Mouse (Mus musculus) adrenal gland (tissue): Measurements from ENCODE around the gene Cntnap5a.
"Not testable (repeated sequence)": the region's sequence is repeated elsewhere in the genome, so short reads cannot be mapped to it uniquely, and the experiment has no call there.

ENCODE experiments used
- intact Hi-C: fragments of 180-260 bp; cut with DNase I; formaldehyde crosslinking; loops from one replicate; pipeline ENCODE4 v1.15.1; 2025

Gene Cntnap5a

DNA sequence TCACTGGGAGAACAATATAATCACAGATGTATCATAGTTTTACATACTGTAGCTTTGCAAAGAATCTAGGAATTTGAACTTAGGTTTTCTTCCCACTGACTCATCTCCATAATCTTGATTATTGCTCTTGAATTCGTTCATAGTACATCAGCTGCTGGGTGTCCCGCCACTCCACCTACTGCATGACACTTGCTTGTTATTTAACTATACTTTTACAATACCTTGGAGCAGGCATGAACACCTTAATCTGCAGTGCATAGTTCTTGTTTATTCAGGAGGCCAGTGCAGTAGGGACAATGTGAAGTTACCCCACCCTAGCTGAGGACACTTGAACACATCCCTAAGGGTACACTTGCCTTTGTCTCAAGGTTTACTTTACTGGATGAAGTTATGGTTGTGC lies 352.3 kb downstream of the Cntnap5a start:
- intact Hi-C loops = no loop called here

DNA sequence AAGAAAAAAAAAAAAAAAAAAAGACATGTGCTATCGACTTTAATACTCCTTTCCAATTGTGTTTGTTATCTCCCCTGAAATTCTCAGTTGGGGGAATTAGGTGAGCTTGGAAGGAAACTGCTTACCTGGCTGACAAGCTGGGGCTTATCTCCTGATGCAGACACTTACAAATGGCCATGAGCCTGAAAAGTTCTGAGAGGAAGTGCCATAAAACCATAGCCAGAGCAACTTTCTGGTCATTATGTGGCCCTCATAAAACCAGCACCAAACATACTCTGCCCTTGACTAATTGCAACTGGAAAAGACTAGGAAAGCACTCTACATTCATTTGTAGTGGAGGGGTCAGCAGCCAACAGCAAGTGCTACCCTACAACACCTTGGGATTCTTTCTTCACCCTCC lies 359.5 kb downstream of the Cntnap5a start:
- intact Hi-C loops = no loop called here

DNA sequence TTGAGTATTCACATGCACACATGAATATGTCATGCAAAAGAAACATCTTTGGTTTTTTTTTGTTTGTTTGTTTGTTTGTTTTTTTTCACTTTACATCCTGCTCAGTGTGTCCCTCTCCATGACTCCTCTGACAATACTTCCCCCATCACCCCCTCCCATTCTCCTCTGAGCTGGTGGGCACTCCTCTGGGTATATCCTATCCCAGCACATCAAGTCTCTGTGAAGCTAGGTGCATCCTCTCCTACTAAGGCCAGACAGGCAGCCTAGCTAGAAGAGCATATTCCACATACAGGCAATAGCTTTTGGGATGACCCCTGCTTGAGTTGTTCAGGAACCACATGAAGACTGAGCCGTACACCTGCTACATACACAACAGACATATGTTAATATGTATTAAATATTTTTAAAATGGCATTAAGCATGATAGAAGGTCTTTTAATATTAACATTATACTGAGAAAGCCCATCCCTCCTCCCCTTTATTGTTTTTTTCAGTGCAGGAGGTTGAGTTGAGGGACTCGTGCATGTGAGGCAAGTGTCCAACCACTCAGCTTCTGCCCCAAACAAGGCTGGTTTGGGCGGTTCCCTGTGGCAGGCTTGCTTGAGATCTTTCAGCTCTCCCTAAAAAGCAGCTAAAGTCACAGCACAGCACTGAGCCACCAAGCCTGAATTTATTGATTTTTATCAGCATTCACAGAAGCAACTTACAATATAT lies 422.6 kb downstream of the Cntnap5a start:
- intact Hi-C loops = no loop called here

GRCm38 (mm10) chr1:116107724-116108058 lies 423.1 kb downstream of the Cntnap5a start:
- intact Hi-C loops = no loop called here

GRCm38 (mm10) chr1:116108381-116108780 lies 423.8 kb downstream of the Cntnap5a start:
- intact Hi-C loops = no loop called here

GRCm38 (mm10) chr1:116125767-116126166 lies 441.2 kb downstream of the Cntnap5a start:
- intact Hi-C loops = no loop called here

DNA sequence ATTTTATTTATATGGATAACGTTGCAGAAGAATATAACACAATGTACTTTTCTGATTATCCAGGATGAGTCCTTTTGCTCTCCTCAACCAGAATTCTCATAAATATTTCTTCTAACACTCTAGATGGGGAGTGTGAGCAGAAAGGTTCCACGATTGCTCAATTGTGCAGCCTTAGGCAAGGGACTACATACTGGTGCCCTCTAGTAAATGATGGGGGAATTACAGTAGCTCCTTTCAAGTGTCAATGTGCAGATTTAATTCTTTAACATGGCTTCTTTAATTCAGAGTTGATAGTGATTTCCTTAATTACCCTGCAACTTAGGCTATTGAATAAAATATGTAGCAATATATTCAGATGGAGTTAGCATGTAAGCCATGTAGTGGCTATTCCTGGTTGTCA lies 442.5 kb downstream of the Cntnap5a start:
- intact Hi-C loops = no loop called here

- intact Hi-C loops = no loop called here
Observed at GRCm38 (mm10) chr1:116128450-116129246, 444.1 kb downstream of the Cntnap5a start.

GRCm38 (mm10) chr1:116132471-116132870 lies 447.9 kb downstream of the Cntnap5a start:
- intact Hi-C loops = no loop called here

DNA sequence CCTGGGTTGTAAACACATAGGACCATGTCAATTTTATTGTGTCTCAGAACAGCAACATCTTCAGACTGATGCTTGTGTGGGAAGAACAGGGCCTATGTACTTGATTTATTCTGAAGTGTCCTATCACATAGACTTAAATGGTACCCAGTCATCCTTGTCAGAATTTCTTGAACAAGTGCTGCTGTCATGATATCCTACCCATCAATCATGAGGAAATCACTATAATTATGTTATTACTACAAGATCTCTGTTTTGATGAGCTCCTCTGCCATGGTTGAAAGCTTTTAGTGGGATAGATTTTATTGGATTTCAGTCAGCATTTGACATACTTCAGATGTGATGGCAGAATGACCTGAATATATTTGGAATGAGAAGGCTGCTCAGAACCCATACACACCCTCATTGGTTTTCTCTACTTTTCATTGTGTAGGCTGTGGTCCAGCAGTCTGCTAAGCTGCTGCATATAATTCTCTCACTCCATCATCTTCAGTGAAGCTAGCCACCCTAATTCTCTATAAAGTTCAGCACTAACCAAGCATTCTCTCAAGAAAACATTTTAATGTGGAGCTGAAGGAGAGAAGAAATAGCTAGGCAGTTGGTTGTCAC lies 465.3 kb downstream of the Cntnap5a start:
- intact Hi-C loops = no loop called here

GRCm38 (mm10) chr1:116184471-116184870 lies 499.9 kb downstream of the Cntnap5a start:
- intact Hi-C loops = no loop called here

DNA sequence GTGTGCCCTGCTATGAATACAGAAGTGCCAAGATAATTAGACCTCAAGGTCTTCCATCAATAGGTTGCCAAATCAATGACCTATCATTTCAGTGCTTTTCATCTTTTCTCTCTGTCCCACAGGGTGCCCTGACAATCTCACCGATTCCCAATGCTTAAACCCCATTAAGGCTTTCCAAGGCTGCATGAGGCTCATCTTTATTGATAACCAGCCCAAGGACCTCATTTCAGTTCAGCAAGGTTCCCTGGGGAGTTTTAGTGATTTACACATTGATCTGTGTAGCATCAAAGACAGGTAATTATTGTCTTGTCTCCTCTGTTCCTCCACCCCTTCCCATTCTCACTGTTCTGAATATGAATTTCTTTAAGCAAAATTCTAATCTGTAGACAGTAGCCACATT lies 503.6 kb downstream of the Cntnap5a start:
- intact Hi-C loops = not testable (repeated sequence)

DNA sequence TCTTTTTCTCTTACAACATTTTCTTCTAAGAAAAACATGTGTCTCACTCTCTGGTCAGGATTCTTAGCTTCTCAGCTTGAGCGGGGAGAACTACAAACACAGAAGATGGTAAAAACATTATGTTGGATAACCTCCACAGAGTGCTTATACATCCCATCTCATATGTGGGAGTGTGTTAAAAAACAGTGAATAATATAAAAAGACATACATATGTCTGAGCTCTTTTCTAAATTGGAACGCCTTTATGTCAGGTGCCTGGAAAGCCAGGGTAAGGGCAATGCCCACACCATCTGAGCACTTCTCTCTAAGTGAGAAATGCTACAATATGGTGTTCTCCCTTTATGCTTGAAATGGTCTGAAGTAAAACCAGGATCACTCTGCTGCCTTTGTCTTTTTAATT lies 507.7 kb downstream of the Cntnap5a start:
- intact Hi-C loops = no loop called here

GRCm38 (mm10) chr1:116216883-116217282 lies 532.3 kb downstream of the Cntnap5a start:
- intact Hi-C loops = no loop called here

DNA sequence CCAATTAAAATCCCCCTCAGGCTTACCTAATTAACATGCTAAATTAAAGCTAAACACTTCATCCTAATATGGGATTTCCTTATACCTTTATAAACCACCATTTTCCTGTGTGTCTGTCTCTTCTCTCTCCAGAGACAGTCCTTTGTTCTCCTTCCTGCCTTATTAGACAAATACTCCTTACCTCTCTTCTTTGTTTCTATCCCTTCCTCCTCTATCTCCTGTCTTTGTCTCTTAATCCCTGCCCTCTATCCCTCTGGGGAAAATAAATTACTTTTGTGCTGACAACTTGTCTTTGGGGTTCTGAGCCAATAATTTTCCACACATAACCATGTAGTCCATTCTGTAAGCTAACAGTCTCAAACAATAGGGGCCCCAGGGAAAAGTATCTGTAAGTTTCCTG lies 556.0 kb downstream of the Cntnap5a start:
- intact Hi-C loops = no loop called here

DNA sequence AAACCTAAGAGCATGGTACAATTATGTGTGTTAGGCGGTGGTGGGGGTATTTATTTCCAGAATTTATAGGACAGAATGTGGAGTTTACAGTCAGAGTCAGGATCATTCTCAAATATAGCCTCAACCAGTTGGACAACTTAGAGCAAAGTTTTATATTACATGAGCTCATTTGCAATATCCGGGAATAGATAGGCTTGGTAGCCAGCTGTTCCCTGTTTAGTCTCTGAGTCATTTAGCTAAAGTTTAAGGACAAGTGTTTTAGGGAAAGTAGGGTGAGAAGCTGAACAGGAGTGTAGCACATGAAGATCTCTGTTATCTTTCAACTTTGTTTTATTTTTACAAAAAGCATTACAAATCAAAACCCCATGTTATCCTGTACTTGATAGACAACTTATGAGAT lies 559.3 kb downstream of the Cntnap5a start:
- intact Hi-C loops = no loop called here

DNA sequence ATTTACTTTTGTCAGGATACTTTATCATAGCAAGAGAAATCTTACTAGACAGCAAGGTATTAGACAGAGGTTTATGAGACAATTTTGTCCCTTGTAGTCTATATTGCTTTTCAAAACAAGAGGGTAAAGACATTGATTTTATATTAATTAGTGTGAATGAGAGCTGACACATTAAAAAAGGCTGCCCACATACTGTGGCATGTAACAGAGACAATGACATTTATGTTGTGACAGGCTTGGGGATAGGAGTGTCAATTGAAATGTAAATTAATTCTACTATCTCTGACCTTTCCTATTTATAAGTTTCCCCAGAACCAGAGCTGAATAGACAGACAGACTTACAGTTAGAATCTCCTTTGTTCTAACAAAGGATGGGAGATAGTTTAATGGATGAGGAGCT lies 596.6 kb downstream of the Cntnap5a start:
- intact Hi-C loops = no loop called here

DNA sequence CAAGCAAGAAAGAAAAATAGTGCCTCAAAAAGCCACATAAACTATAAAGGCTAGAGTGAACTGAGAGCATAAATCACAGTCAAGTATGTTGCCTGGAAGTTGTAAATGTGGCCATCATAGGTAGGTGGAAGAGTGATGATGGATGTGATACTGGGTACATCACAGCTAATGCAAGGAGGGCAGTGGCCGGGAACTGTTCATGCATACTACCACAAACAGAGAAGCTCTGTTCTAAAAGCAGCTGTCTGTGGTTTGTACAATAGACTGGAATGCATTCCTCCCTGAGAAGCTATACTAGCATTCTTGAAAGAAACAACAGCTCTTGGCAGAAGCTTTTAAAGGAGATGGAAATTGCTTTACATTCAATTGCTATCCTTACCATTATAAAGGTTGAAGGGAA lies 599.4 kb downstream of the Cntnap5a start:
- intact Hi-C loops = no loop called here

DNA sequence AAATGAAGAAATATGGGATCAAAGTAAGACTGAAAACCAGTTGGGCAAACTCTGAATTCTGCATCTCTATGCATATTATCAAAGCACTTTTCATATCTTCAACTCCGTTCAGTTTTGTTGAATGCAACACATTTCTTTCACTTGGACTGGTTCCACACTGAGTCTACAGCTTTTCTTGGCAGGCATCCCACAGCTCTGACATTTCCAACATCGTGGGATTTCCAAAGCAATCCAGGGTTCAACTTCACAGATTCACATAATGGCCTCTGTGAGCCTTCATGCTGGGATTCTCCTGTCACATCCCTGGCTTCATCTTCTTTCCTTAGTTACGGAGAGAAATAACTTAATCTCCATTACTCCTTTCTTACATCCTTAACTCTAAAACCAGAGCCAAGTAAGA lies 622.0 kb downstream of the Cntnap5a start:
- intact Hi-C loops = no loop called here

GRCm38 (mm10) chr1:116311512-116311911 lies 627.0 kb downstream of the Cntnap5a start:
- intact Hi-C loops = loop anchor here (5.0 kb wide), 1 partner anchor 624 kb away; no protein-coding TSS in a partner anchor

DNA sequence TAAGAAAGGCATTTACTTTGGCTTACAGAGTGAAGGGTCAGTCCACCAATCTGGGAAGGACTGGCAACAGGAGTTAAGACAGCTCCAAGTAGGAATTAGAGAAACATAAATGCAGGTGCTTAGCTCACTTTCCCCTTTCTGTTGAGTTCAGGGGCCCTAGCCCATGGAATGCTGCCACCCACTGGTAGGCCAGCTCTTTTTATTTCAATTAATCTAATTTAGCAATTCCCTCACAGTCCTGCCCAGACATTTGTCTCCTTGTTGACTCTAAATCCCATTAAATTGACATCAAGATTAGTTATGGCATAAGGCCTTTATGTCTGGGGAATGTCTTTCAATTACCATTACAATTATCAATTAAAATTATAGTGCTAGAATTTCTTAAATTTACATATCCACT lies 628.7 kb downstream of the Cntnap5a start:
- intact Hi-C loops = loop anchor here (5.0 kb wide), 1 partner anchor 626 kb away; no protein-coding TSS in a partner anchor

GRCm38 (mm10) chr1:116324505-116324904 lies 639.9 kb downstream of the Cntnap5a start:
- intact Hi-C loops = no loop called here
